Mouse (Mus musculus) E14TG2a.4 (cell line): ENCODE data around the gene Itgb7.
A peak's percentile ranks its signal among the peaks of the same experiment; 100 is the strongest.

Source experiments
- H3K27me3 ChIP-seq: 2 replicates; pipeline ENCODE4 v1.6.1; 2014; ENCODE audit warnings: low read length, control low read depth; ENCODE audit not compliant: insufficient read depth
- H3K36me3 ChIP-seq: 2 replicates; pipeline ENCODE4 v1.6.1; 2014; ENCODE audit warnings: low read length, control low read depth; ENCODE audit not compliant: insufficient read depth
- H3K4me1 ChIP-seq: replicated peaks from 2 replicates; pipeline ENCODE4 v1.6.1; 2014; ENCODE audit warnings: low read depth, low read length, control low read depth
- H3K4me3 ChIP-seq: replicated peaks from 2 replicates; pipeline ENCODE4 v1.5.1; 2014; ENCODE audit warnings: mild to moderate bottlenecking, low read length
- H3K9me3 ChIP-seq: 2 replicates; pipeline ENCODE4 v1.6.1; 2014; ENCODE audit warnings: low read length, control low read depth
- CTCF ChIP-seq: conservative IDR thresholded peaks from 2 replicates; pipeline ENCODE4 v1.5.1; 2014; ENCODE audit warnings: low read length
- NANOG ChIP-seq: IDR thresholded peaks from 2 replicates; pipeline ENCODE4 v1.6.1; 2014; ENCODE audit warnings: borderline replicate concordance, low read length, mixed read lengths
- POU5F1 ChIP-seq: IDR thresholded peaks from 2 replicates; pipeline ENCODE4 v1.6.1; 2014; ENCODE audit warnings: low read length, borderline replicate concordance

Itgb7 gene

DNA sequence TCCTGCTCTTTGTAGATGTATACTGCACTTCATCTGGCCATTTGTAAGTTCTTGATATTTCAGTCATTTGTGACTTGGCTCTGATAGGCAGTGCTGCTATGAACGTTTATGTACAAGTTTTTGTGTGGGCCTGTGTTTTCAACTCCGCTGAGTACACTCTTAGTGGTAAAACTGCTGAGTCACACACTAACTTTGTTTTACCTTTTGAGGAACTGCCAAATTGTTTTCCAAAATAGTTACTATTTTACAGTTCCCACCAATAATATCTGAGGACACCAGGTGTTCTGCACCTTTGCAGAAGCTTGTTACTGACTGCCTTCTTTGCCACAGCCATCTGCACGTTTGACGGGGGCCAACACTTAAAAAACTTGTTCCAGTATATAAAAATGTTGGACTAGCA, 37.3 kb downstream of the Itgb7 start:
- Histone ChIP-seq H3K4me1 (peaks cover 79% of the 10 kb centered on the region), H3K4me3 (no peak overlapping the region), H3K27me3 (no peaks in the 10 kb centered on the region), H3K36me3 (peaks cover 60% of the 10 kb centered on the region), H3K9me3 (no peaks in the 10 kb centered on the region)
- TF ChIP-seq POU5F1, result no peak
- TF ChIP-seq NANOG, result no peak
- TF ChIP-seq CTCF, result no peak

DNA sequence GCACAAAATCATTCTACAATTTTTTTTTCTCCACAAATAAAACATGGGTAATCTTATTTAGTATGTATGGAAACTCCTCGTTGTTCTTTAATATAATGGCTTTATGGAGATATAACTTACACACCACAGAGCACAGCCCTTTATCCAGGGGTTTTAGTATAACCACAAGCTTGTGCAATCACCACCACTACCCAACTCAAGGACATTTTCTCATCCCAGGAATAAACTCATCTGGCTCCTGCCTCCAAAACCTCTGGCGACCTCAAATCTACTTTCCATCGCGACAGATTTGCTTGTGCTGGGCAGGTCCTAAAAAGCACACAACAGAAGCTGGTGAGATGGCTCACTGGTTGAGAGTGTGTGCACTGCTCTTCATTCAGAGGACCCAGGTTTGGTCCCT, 38.1 kb downstream of the Itgb7 start:
- Histone ChIP-seq H3K4me1 (peaks cover 79% of the 10 kb centered on the region), H3K9me3 (no peaks in the 10 kb centered on the region), H3K36me3 (peaks cover 52% of the 10 kb centered on the region), H3K27me3 (no peaks in the 10 kb centered on the region), H3K4me3 (no peak overlapping the region)
- no peak for TF ChIP-seq NANOG
- TF ChIP-seq CTCF, result no peak
- no peak for TF ChIP-seq POU5F1

DNA sequence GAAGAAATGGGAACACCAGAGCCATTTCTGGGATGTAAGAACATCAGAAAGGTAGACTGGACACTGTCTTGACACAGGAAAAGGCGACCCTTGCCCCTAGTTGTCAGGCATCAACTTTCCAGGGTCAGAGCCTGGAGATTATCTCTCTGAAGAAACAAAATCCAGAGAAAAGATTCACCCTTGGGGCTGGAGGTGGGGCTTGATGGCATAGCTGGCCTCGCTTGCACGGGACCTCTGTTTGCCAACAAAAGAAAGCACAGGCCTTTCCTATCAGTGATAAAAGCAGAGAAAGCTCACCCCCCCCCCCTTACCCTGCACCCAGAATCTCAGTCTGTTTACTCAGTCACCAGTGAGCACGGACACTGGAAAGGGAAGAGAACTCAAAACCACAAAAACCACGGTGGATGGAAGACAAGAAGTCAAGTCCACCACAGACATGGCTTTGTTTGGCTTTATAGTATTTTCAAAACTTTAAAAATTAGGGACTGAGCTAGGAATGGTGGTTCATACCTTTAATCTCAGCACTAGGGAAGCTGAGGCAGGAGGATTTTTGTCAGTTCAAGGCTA, 38.8 kb downstream of the Itgb7 start:
- Histone ChIP-seq H3K4me1 (peaks cover 85% of the 10 kb centered on the region), H3K4me3 (no peak overlapping the region), H3K9me3 (no peaks in the 10 kb centered on the region), H3K27me3 (no peaks in the 10 kb centered on the region), H3K36me3 (peaks cover 55% of the 10 kb centered on the region)
- no peak for TF ChIP-seq POU5F1
- no peak for TF ChIP-seq NANOG
- no peak for TF ChIP-seq CTCF

DNA sequence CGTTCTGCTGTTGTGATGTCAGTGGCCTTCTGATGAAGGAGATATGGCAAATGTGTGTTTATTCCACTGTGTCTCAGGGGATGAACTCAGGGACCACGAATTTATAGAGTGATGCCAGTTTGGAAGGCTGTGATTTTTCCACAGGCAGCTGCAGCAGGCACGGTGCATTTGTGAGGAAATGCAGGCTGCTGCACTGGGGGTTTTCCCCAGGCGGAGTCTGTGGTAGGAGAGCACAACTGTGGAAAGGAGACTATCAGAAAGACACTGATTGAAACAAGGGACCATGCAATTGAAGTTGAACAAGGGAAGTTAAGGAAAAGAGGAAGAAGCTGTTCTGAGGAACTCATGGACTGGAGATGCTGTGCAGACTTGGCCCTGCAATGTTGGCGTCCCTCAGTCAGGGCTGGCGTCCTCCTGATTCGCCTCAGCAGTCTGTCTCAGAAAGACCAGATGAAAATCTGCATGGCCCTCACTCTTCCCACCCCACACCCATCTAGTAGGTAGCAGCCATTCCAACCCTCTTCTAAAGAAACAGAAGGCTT, 39.4 kb downstream of the Itgb7 start:
- Histone ChIP-seq H3K36me3 (peaks cover 56% of the 10 kb centered on the region), H3K4me3 (no peak overlapping the region), H3K9me3 (no peaks in the 10 kb centered on the region), H3K27me3 (no peaks in the 10 kb centered on the region), H3K4me1 (peaks cover 87% of the 10 kb centered on the region)
- TF ChIP-seq CTCF (no peak), POU5F1 (no peak), NANOG (no peak)

DNA sequence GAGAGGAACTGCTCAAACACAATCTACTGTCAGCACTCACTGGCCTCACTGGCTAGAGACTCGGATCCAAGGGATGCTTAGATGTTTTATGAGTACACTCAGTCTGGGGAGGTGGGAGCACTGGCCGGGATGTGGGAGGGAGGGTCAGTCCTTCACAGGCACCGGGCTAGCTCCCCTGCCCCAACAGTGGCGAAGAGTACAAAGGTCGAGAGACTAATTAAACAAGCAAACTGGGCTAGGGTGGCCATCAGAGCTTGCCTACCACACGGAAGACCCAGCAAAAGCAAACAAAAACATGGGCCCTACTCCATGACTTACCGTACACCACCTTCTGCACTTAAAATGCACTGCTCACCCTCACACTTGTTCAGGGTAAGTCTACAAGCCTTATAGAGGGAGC, 40.0 kb downstream of the Itgb7 start:
- Histone ChIP-seq H3K27me3 (no peaks in the 10 kb centered on the region), H3K4me1 (peaks cover 88% of the 10 kb centered on the region), H3K4me3 (0 out of 2 replicates have a peak overlapping the region, but pooled peaks have one; percentile 14), H3K36me3 (peaks cover 55% of the 10 kb centered on the region), H3K9me3 (no peaks in the 10 kb centered on the region)
- no peak for TF ChIP-seq POU5F1
- no peak for TF ChIP-seq NANOG
- TF ChIP-seq CTCF, result no peak

DNA sequence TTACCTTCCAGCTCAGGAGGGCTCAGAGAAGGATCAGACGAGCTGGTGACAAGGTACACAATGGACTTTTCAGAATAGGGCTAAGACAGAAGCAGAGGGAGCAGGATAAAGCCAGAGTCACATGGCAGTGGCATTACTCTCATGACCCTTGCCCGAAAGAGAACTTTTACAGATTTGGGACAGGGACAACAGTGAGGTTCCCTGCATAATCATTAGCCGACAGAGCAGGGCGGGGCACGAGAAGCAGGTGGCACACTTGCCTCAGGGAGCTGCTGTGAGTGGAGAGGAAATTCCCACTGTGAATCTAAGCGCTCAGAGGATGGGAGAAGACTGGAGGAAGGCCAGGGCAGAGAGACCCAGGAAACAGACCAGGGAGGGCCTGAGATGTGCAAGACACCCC, 42.9 kb downstream of the Itgb7 start:
- Histone ChIP-seq H3K27me3 (no peaks in the 10 kb centered on the region), H3K9me3 (no peaks in the 10 kb centered on the region), H3K4me1 (peaks cover 80% of the 10 kb centered on the region), H3K4me3 (peak overlapping the region; percentile 37; the same call in 1 of the 2 replicates), H3K36me3 (peaks cover 67% of the 10 kb centered on the region)
- no peak for TF ChIP-seq NANOG
- no peak for TF ChIP-seq CTCF
- TF ChIP-seq POU5F1, result no peak

DNA sequence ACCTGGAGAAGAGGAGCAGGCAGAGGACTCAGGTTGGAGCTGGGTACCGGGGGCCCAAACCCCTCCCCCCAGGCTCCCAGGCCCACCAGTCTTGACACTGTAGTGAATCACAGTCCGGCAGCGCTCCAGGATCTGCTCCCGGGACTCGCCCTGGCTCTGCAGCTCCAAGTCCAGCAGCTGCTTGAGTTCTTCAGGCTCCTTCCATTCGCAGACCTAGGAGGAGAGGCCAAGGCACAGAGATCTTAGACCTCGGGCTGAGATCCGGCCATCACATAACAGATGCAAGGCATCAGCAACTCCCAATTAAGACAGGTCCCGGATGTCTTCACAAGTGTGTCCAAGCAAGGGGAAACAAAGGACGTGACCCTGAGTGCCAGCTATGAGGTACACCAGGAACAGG, 43.6 kb downstream of the Itgb7 start:
- H3K36me3 ChIP-seq, result peaks cover 74% of the 10 kb centered on the region
- TF ChIP-seq NANOG (no peak), POU5F1 (no peak), CTCF (no peak)
- H3K9me3 ChIP-seq, result no peaks in the 10 kb centered on the region
- no peak overlapping the region for H3K4me3 ChIP-seq
- peaks cover 73% of the 10 kb centered on the region for H3K4me1 ChIP-seq
- no peaks in the 10 kb centered on the region for H3K27me3 ChIP-seq

DNA sequence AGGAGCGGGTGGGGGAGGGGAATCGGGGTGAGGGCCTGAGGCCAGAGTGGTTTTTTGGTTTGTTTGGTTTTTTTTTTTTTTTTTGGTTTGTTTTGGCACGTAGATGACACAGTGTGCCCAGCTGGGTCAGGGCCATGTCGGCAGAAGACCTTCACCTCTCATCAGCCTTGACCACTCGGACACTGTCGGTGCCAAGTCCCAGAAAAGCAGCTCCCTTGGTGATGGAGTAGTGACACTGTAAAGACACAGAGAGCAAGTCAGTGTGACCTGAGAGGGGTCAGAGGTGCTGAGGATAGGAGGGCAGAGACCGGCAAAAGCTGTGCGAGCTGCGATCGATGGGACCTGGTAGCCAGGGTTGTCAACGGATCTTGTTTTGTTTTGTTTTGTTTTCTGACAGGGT, 45.5 kb downstream of the Itgb7 start:
- Histone ChIP-seq H3K4me3 (no peak overlapping the region), H3K27me3 (no peaks in the 10 kb centered on the region), H3K9me3 (no peaks in the 10 kb centered on the region), H3K4me1 (peaks cover 57% of the 10 kb centered on the region), H3K36me3 (peaks cover 76% of the 10 kb centered on the region)
- TF ChIP-seq CTCF (no peak), POU5F1 (no peak), NANOG (no peak)

DNA sequence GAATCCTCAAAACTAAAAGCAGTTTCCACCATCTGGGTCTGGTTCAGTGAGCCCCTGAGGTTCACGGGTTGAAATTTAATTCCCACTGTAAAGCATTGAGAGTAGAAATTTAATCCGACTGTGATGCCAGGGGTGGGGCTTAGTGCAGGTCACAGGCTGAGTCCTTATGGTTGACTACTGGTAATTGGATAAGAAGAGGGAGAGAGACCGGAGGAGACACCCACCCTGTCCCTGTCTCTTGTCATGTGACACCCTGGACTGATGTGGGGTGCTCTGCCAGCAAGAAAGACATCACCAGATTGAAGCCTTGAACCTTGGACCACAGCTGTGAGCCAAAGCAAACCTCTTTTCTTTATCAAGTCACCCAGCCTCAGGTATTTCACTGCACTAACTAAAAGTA, 48.7 kb downstream of the Itgb7 start:
- Histone ChIP-seq H3K4me3 (no peak overlapping the region), H3K4me1 (peaks cover 54% of the 10 kb centered on the region), H3K9me3 (no peaks in the 10 kb centered on the region), H3K36me3 (peaks cover 78% of the 10 kb centered on the region), H3K27me3 (no peaks in the 10 kb centered on the region)
- no peak for TF ChIP-seq NANOG
- no peak for TF ChIP-seq POU5F1
- no peak for TF ChIP-seq CTCF

DNA sequence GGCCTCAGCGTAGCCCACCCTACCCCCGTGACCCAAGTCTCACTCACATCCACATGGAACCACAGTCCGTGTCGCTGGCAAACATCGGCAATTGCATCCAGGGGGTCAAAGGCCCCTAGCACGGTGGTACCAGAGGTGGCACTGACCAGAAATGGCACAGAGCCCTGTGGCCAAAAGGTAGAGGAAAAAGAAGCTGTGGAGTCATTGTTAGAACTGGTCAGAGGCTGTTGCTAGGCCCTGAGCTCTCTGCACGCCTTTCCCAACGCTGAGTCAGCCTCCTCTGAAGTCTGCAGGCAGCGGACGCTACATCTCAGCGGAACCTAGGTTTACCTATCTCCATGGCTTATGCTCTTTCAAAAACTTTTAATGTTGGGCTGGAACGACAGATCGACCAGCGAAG, 51.8 kb downstream of the Itgb7 start:
- Histone ChIP-seq H3K4me3 (peak overlapping the region; percentile 75), H3K36me3 (peaks cover 80% of the 10 kb centered on the region), H3K9me3 (no peaks in the 10 kb centered on the region), H3K4me1 (peaks cover 59% of the 10 kb centered on the region), H3K27me3 (no peaks in the 10 kb centered on the region)
- TF ChIP-seq CTCF, result no peak
- TF ChIP-seq NANOG, result no peak
- no peak for TF ChIP-seq POU5F1
